16 mouse cellular contexts compared by ENCODE assay signal in the genomic region with DNA sequence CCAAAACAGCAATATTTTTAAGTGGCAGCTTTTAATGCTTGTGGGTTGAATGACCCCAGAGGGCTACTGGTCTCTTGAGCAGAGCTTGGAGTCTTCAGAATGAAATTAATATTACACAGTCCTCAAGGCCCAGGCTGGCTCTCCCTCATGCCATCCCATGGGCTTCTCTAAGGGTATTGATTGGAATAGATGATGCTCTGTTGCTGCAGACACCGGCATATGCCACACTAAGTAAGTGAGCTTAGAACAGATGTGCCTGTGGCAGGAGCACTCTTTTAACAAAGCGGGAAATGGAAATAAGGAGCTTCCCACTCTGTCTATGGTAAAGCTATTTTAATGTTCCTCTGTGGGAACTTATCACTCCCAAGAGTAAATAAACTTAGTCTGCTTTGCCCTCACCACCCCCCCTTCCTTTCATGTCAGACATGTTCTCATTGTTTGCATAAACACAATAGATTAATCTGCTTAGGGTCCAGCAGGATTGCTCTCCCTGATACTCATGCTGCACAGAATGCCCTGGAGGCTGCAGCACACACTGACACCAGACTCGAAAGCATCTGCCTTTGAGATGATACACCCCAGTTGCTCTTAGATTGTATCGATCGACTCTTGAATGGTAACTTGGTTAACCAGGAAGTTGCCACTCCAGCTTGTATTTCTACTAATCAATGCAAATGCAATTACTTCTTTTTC.
A peak's percentile ranks its signal among the peaks of the same experiment; 100 is the strongest.
DNase-seq lines count a peak whose midpoint lies in the region; ATAC-seq and TF ChIP-seq lines count a peak whose summit lies in the region.
"Had no signal": no experiment of that assay in that cellular context is flagged by ENCODE, and none has a peak within 500 bp of the region (broad histone marks: within the 10 kb centered on the region; RNA-seq: fewer than 3 reads in every experiment).

No protein-coding gene starts in this region.

- H3K36me3 ChIP-seq in midbrain, embryonic 11.5 days (ENCODE audit: control insufficient read depth, insufficient read depth, low read length) = no peaks in the 10 kb centered on the region
- H3K36me3 ChIP-seq in neural tube, embryonic 13.5 days = no peaks in the 10 kb centered on the region
- no peaks in the 10 kb centered on the region for H3K36me3 ChIP-seq in embryonic facial prominence, embryonic 10.5 days (replicated peaks)

- no peak overlapping the region for H3K4me3 ChIP-seq in midbrain, embryonic 11.5 days (ENCODE audit: low read depth, low read length)
- no peak overlapping the region for H3K4me3 ChIP-seq in neural tube, embryonic 13.5 days
- H3K4me3 ChIP-seq in embryonic facial prominence, embryonic 10.5 days = no peak overlapping the region
- H3K4me3 ChIP-seq: forebrain, embryonic 13.5 days; gastrocnemius, adult 2 months had no signal

- H3K9me3 ChIP-seq in midbrain, embryonic 11.5 days (ENCODE audit: control insufficient read depth, low read length) = no peaks in the 10 kb centered on the region
- no peaks in the 10 kb centered on the region for H3K9me3 ChIP-seq in neural tube, embryonic 13.5 days
- no peaks in the 10 kb centered on the region for H3K9me3 ChIP-seq in embryonic facial prominence, embryonic 10.5 days
- H3K9me3 ChIP-seq: forebrain, embryonic 13.5 days had no signal

- no peak overlapping the region for H3K27ac ChIP-seq in midbrain, embryonic 11.5 days (ENCODE audit: low read depth, low read length)
- no peak overlapping the region for H3K27ac ChIP-seq in neural tube, embryonic 13.5 days (replicated peaks)
- no peak overlapping the region for H3K27ac ChIP-seq in embryonic facial prominence, embryonic 10.5 days (replicated peaks)
- H3K27ac ChIP-seq: forebrain, embryonic 13.5 days; gastrocnemius, adult 2 months; liver, embryonic 14.5 days had no signal

- peaks cover 2% of the 10 kb centered on the region; the same call in 1 of the 2 replicates for H3K27me3 ChIP-seq in midbrain, embryonic 11.5 days (ENCODE audit: control insufficient read depth, insufficient read depth, low read length)
- H3K27me3 ChIP-seq in neural tube, embryonic 13.5 days = peaks cover 24% of the 10 kb centered on the region
- H3K27me3 ChIP-seq in embryonic facial prominence, embryonic 10.5 days (replicated peaks; ENCODE audit: low read depth, poor library complexity, severe bottlenecking) = peaks cover 5% of the 10 kb centered on the region; the same call in 1 of the 2 replicates

- peak; percentile 18 for DNase-seq in embryo, embryonic 11 days
- no peak for DNase-seq in embryo, embryonic 9.5 days (ENCODE audit: extremely low spot score)
- DNase-seq in brain, embryonic 14.5 days (ENCODE audit: low read depth) = peak; percentile 40
- DNase-seq in midbrain, embryonic 11.5 days (ENCODE audit: low spot score, missing footprints) = peak; percentile 86
- DNase-seq in embryonic facial prominence, embryonic 10.5 days (ENCODE audit: low spot score) = no peak
- no peak for DNase-seq in adrenal gland, postnatal 25 days
- no peak for DNase-seq in spleen, postnatal 36 days (ENCODE audit: low spot score in 2 of 2)
- DNase-seq: adrenal gland, postnatal 10 days; cerebellum, adult 9-10 months; gastrocnemius, adult 2 months; kidney, adult 11 months; layer of hippocampus, adult 9-11 months; lung, embryonic 14.5 days had no signal

- H3K4me2 ChIP-seq in midbrain, embryonic 11.5 days = no peak overlapping the region
- H3K4me2 ChIP-seq in neural tube, embryonic 13.5 days = no peak overlapping the region
- H3K4me2 ChIP-seq: forebrain, embryonic 13.5 days; lung, embryonic 14.5 days had no signal

- H3K4me1 ChIP-seq in midbrain, embryonic 11.5 days (ENCODE audit: control insufficient read depth, insufficient read depth, low read length) = peaks cover 17% of the 10 kb centered on the region
- peaks cover 17% of the 10 kb centered on the region for H3K4me1 ChIP-seq in neural tube, embryonic 13.5 days (replicated peaks)
- peaks cover 6% of the 10 kb centered on the region; the same call in 1 of the 2 replicates for H3K4me1 ChIP-seq in embryonic facial prominence, embryonic 10.5 days

- TF ChIP-seq POLR2A in brain, embryonic 14.5 days (IDR thresholded peaks at IDR 0.05; ENCODE audit: borderline replicate concordance, extremely low read depth, insufficient read depth, insufficient read length, poor library complexity, severe bottlenecking) = no peak

- H3K9ac ChIP-seq in midbrain, embryonic 11.5 days (ENCODE audit: low read length) = no peak overlapping the region
- H3K9ac ChIP-seq in neural tube, embryonic 13.5 days = no peak overlapping the region
- H3K9ac ChIP-seq: forebrain, embryonic 13.5 days; liver, embryonic 14.5 days; lung, embryonic 14.5 days had no signal

- ATAC-seq in midbrain, embryonic 11.5 days (ENCODE audit: low FRiP score) = peak; percentile 89
- peak; percentile 69 for ATAC-seq in neural tube, embryonic 13.5 days (ENCODE audit: low read depth)
- ATAC-seq: forebrain, embryonic 13.5 days had no signal

- no peak for TF ChIP-seq CTCF in brain, embryonic 14.5 days (IDR thresholded peaks at IDR 0.05; ENCODE audit: borderline replicate concordance, extremely low read depth, insufficient read depth, insufficient read length)

- 36% methylated on average over 5 of the region's 5 CpGs for WGBS in midbrain, embryonic 11.5 days
- 40% methylated on average over 5 of the region's 5 CpGs for WGBS in neural tube, embryonic 13.5 days
- WGBS in embryonic facial prominence, embryonic 10.5 days = 74% methylated on average over 5 of the region's 5 CpGs

Comparison
In these comparisons a context has a peak if more than half of its experiments do, and no peak if none do; other contexts are left out.
1. DNase-seq: peak in embryo, embryonic 11 days (single experiment), brain, embryonic 14.5 days (single experiment) and midbrain, embryonic 11.5 days (single experiment); none in embryo, embryonic 9.5 days (single experiment), embryonic facial prominence, embryonic 10.5 days (single experiment), adrenal gland, postnatal 25 days (single experiment) and spleen, postnatal 36 days (0 of 2).